In genomic region chr19:10634872-10635318, GRCm38 (mm10) we compare ENCODE assay signal across 8 mouse cellular contexts. TPM values are rescaled to one million over a fixed set of nuclear protein-coding genes. Genes with fewer than 3 reads are reported as not detected.
DNase-seq lines count a peak whose midpoint lies in the region; ATAC-seq lines count a peak whose summit lies in the region.
"Had no signal": no experiment of that assay in that cellular context is flagged by ENCODE, and none has a peak within 500 bp of the region (broad histone marks: within the 10 kb centered on the region; RNA-seq: fewer than 3 reads in every experiment).

No protein-coding gene starts in this region.

- peak overlapping the region; percentile 57 for H3K4me3 ChIP-seq in brown adipose tissue, adult 24 weeks (ENCODE audit: insufficient read depth, low read depth, low read length)
- H3K4me3 ChIP-seq in embryonic facial prominence, embryonic 10.5 days, result peak overlapping the region; percentile 64

- H3K4me1 ChIP-seq in brown adipose tissue, adult 24 weeks (ENCODE audit: control insufficient read depth, insufficient read depth, insufficient read length, low read length), result no peaks in the 10 kb centered on the region
- H3K4me1 ChIP-seq in embryonic facial prominence, embryonic 10.5 days, result peaks cover 19% of the 10 kb centered on the region

- peak; percentile 79 for DNase-seq in embryonic facial prominence, embryonic 10.5 days (ENCODE audit: low spot score)
- peak; percentile 10 for DNase-seq in heart, adult 8-10 months (ENCODE audit: low spot score)
- peak; percentile 73 for DNase-seq in kidney, adult 18-20 months
- peak; percentile 63 for DNase-seq in left cerebral cortex, postnatal 36 days (ENCODE audit: low spot score in 2 of 2)
- peak; percentile 60 to 62 for DNase-seq in right cerebral cortex, postnatal 36 days (ENCODE audit: low spot score in 2 of 2)

- peak; percentile 80 for ATAC-seq in megakaryocyte-erythroid progenitor cell, adult 5-6 weeks (replicated peaks; ENCODE audit: low FRiP score, low TSS enrichment, poor library complexity, severe bottlenecking)

- intact Hi-C loops in left cerebral cortex, postnatal 36 days (cut with DNase I), result no loop called here

- peaks cover 12% of the 10 kb centered on the region for H3K27me3 ChIP-seq in embryonic facial prominence, embryonic 10.5 days (replicated peaks; ENCODE audit: low read depth, poor library complexity, severe bottlenecking)

- H3K27ac ChIP-seq in brown adipose tissue, adult 24 weeks (replicated peaks; ENCODE audit: low read depth, low read length), result no peak overlapping the region
- H3K27ac ChIP-seq in embryonic facial prominence, embryonic 10.5 days (replicated peaks), result peak overlapping the region; percentile 79

- WGBS in embryonic facial prominence, embryonic 10.5 days, result 3% methylated on average over 21 of the region's 21 CpGs

- peaks cover 26% of the 10 kb centered on the region for H3K36me3 ChIP-seq in embryonic facial prominence, embryonic 10.5 days (replicated peaks)

- no peaks in the 10 kb centered on the region for H3K9me3 ChIP-seq in embryonic facial prominence, embryonic 10.5 days

RNA-seq across cellular contexts. Expression of gene Vwce, which starts 0.9 kb away (rescaled TPM):
- polyA plus RNA-seq in brown adipose tissue, adult 24 weeks (2012; ENCODE audit: insufficient read depth, insufficient read length, missing spikeins), result not detected in 2 replicates
- 1.8 and 2.0 TPM in 2 replicates for polyA plus RNA-seq in embryonic facial prominence, embryonic 10.5 days (2016; fragmentation: Nextera tagmentation; extraction: Ambion mirVana)
- not detected for total RNA-seq in heart, adult 8-10 months (2022)
- total RNA-seq in left cerebral cortex, postnatal 36 days (2021), result under 1 TPM; 0.35 to 0.66 TPM
- total RNA-seq in megakaryocyte-erythroid progenitor cell, adult 5-6 weeks (2014; fragmentation: Nextera tagmentation), result 0.90 and 0.99 TPM in 2 replicates
- total RNA-seq in megakaryocyte-erythroid progenitor cell, adult 5-6 weeks (2017), result not detected in 2 replicates
- total RNA-seq: gastrocnemius, postnatal 36 days had no signal

RNA-seq across cellular contexts. Expression of gene Tkfc, which starts 29.4 kb away (rescaled TPM):
- polyA plus RNA-seq in brown adipose tissue, adult 24 weeks (2012; ENCODE audit: insufficient read depth, insufficient read length, missing spikeins), result 8.0 and 11.4 TPM in 2 replicates
- 22.1 and 22.4 TPM in 2 replicates for polyA plus RNA-seq in embryonic facial prominence, embryonic 10.5 days (2016; fragmentation: Nextera tagmentation; extraction: Ambion mirVana)
- 10 to 100 TPM in 2 of 4 experiments, 1 to 10 TPM in 2; 9.4 to 11.3 (median 10.2) TPM for total RNA-seq in heart, adult 8-10 months (2022)
- total RNA-seq in left cerebral cortex, postnatal 36 days (2021), result 10 to 100 TPM; 20.0 to 23.1 TPM
- total RNA-seq in megakaryocyte-erythroid progenitor cell, adult 5-6 weeks (2014; fragmentation: Nextera tagmentation), result 9.0 and 9.6 TPM in 2 replicates
- total RNA-seq in megakaryocyte-erythroid progenitor cell, adult 5-6 weeks (2017), result 1.9 and 4.2 TPM in 2 replicates

RNA-seq across cellular contexts. Expression of gene Ddb1, which starts 29.8 kb away (rescaled TPM):
- 89.1 and 92.5 TPM in 2 replicates for polyA plus RNA-seq in brown adipose tissue, adult 24 weeks (2012; ENCODE audit: insufficient read depth, insufficient read length, missing spikeins)
- polyA plus RNA-seq in embryonic facial prominence, embryonic 10.5 days (2016; fragmentation: Nextera tagmentation; extraction: Ambion mirVana), result 483 and 491 TPM in 2 replicates
- 100 to 1,000 TPM; 132 to 146 (median 139) TPM for total RNA-seq in heart, adult 8-10 months (2022)
- total RNA-seq in left cerebral cortex, postnatal 36 days (2021), result 100 to 1,000 TPM; 193 to 209 TPM
- total RNA-seq in megakaryocyte-erythroid progenitor cell, adult 5-6 weeks (2014; fragmentation: Nextera tagmentation), result 229 and 288 TPM in 2 replicates
- 535 and 656 TPM in 2 replicates for total RNA-seq in megakaryocyte-erythroid progenitor cell, adult 5-6 weeks (2017)

RNA-seq across cellular contexts. Expression of gene Pga5, which starts 43.0 kb away (rescaled TPM):
- polyA plus RNA-seq in brown adipose tissue, adult 24 weeks (2012; ENCODE audit: insufficient read depth, insufficient read length, missing spikeins), result not detected in 2 replicates
- polyA plus RNA-seq in embryonic facial prominence, embryonic 10.5 days (2016; fragmentation: Nextera tagmentation; extraction: Ambion mirVana), result not detected in 2 replicates
- not detected for total RNA-seq in heart, adult 8-10 months (2022)
- total RNA-seq in left cerebral cortex, postnatal 36 days (2021), result not detected
- total RNA-seq in megakaryocyte-erythroid progenitor cell, adult 5-6 weeks (2014; fragmentation: Nextera tagmentation), result not detected in 2 replicates
- not detected in 2 replicates for total RNA-seq in megakaryocyte-erythroid progenitor cell, adult 5-6 weeks (2017)
- total RNA-seq: gastrocnemius, postnatal 36 days had no signal

RNA-seq across cellular contexts. Expression of gene Vps37c, which starts 53.6 kb away (rescaled TPM):
- polyA plus RNA-seq in brown adipose tissue, adult 24 weeks (2012; ENCODE audit: insufficient read depth, insufficient read length, missing spikeins), result 8.5 and 10.1 TPM in 2 replicates
- polyA plus RNA-seq in embryonic facial prominence, embryonic 10.5 days (2016; fragmentation: Nextera tagmentation; extraction: Ambion mirVana), result 37.6 and 40.8 TPM in 2 replicates
- 10 to 100 TPM; 21.0 to 25.1 (median 23.0) TPM for total RNA-seq in heart, adult 8-10 months (2022)
- 10 to 100 TPM; 23.0 to 23.2 TPM for total RNA-seq in left cerebral cortex, postnatal 36 days (2021)
- total RNA-seq in megakaryocyte-erythroid progenitor cell, adult 5-6 weeks (2014; fragmentation: Nextera tagmentation), result 18.3 and 20.2 TPM in 2 replicates
- 6.9 and 7.8 TPM in 2 replicates for total RNA-seq in megakaryocyte-erythroid progenitor cell, adult 5-6 weeks (2017)

Comparison
In these comparisons a context has a peak if more than half of its experiments do, and no peak if none do; other contexts are left out.
1. DNase-seq: peak in every context shown above with its lines; median percentile 79 in embryonic facial prominence, embryonic 10.5 days; 73 in kidney, adult 18-20 months; 63 in left cerebral cortex, postnatal 36 days; 61 in right cerebral cortex, postnatal 36 days; 10 in heart, adult 8-10 months.